Comparison of ENCODE assay signal across 29 mouse cellular contexts in genomic region chr10:121858086-121858485, GRCm38 (mm10).
A peak's percentile ranks its signal among the peaks of the same experiment; 100 is the strongest.
DNase-seq lines count a peak whose midpoint lies in the region; ATAC-seq and TF ChIP-seq lines count a peak whose summit lies in the region.
"Had no signal": no experiment of that assay in that cellular context is flagged by ENCODE, and none has a peak within 500 bp of the region (broad histone marks: within the 10 kb centered on the region; RNA-seq: fewer than 3 reads in every experiment).

No protein-coding gene starts in this region.

- H3K4me3 ChIP-seq in forebrain, postnatal 0 days (ENCODE audit: low read depth, low read length): no peak overlapping the region
- no peak overlapping the region for H3K4me3 ChIP-seq in forebrain, embryonic 15.5 days
- H3K4me3 ChIP-seq in layer of hippocampus, adult 2 months: no peak overlapping the region
- H3K4me3 ChIP-seq: embryonic facial prominence, embryonic 12.5 days; embryonic facial prominence, embryonic 15.5 days; heart, adult 2 months; heart, embryonic 10.5 days; heart, embryonic 13.5 days had no signal

- 0 out of 2 replicates have a peak overlapping the region, but pooled peaks have one; percentile 30 for H3K27ac ChIP-seq in forebrain, postnatal 0 days (ENCODE audit: low read depth, low read length)
- H3K27ac ChIP-seq in forebrain, embryonic 15.5 days (replicated peaks): no peak overlapping the region
- H3K27ac ChIP-seq in layer of hippocampus, adult 2 months: peak overlapping the region; percentile 71
- H3K27ac ChIP-seq: embryonic facial prominence, embryonic 12.5 days; embryonic facial prominence, embryonic 15.5 days; heart, adult 2 months; heart, embryonic 10.5 days; heart, embryonic 13.5 days; hindbrain, embryonic 14.5 days; hindbrain, postnatal 0 days had no signal

- ATAC-seq in forebrain, postnatal 0 days: no peak
- ATAC-seq in forebrain, embryonic 15.5 days (replicated peaks): no peak
- ATAC-seq: activated CD4-positive, CD25-positive, alpha-beta regulatory T cell, adult 4 months; forebrain, embryonic 14.5 days; hindbrain, postnatal 0 days; inflammation-experienced regulatory T-cells, adult 6 months; intestine, embryonic 16.5 days had no signal

- no peaks in the 10 kb centered on the region for H3K9me3 ChIP-seq in forebrain, postnatal 0 days (ENCODE audit: low read length)
- H3K9me3 ChIP-seq in forebrain, embryonic 15.5 days: no peaks in the 10 kb centered on the region
- H3K9me3 ChIP-seq: embryonic facial prominence, embryonic 12.5 days; embryonic facial prominence, embryonic 15.5 days; heart, embryonic 10.5 days had no signal

- H3K4me2 ChIP-seq in forebrain, postnatal 0 days (ENCODE audit: low read depth): no peak overlapping the region
- no peak overlapping the region for H3K4me2 ChIP-seq in forebrain, embryonic 15.5 days (replicated peaks)
- H3K4me2 ChIP-seq: embryonic facial prominence, embryonic 12.5 days; embryonic facial prominence, embryonic 15.5 days; heart, embryonic 13.5 days; hindbrain, embryonic 14.5 days had no signal

- no peaks in the 10 kb centered on the region for H3K27me3 ChIP-seq in forebrain, postnatal 0 days (ENCODE audit: insufficient read depth, low read length)
- H3K27me3 ChIP-seq in forebrain, embryonic 15.5 days: no peaks in the 10 kb centered on the region
- H3K27me3 ChIP-seq: CH12.LX; embryonic facial prominence, embryonic 12.5 days; embryonic facial prominence, embryonic 15.5 days; heart, embryonic 13.5 days had no signal

- TF ChIP-seq CTCF in forebrain, postnatal 0 days (IDR thresholded peaks at IDR 0.05; ENCODE audit: low read depth): no peak
- no peak for TF ChIP-seq CTCF in layer of hippocampus, adult 2 months (conservative IDR thresholded peaks at IDR 0.05)

- no peak overlapping the region for H3K9ac ChIP-seq in forebrain, postnatal 0 days
- H3K9ac ChIP-seq in forebrain, embryonic 15.5 days (replicated peaks): no peak overlapping the region
- H3K9ac ChIP-seq: embryonic facial prominence, embryonic 12.5 days; embryonic facial prominence, embryonic 15.5 days; heart, embryonic 13.5 days; hindbrain, embryonic 14.5 days had no signal

- 0 out of 2 replicates have a peak, but pooled peaks cover 2% of the 10 kb centered on the region for H3K4me1 ChIP-seq in forebrain, postnatal 0 days (ENCODE audit: insufficient read depth)
- H3K4me1 ChIP-seq in forebrain, embryonic 15.5 days: peaks cover 17% of the 10 kb centered on the region

- peaks cover 16% of the 10 kb centered on the region for H3K36me3 ChIP-seq in forebrain, postnatal 0 days (ENCODE audit: insufficient read depth)
- no peaks in the 10 kb centered on the region for H3K36me3 ChIP-seq in forebrain, embryonic 15.5 days
- H3K36me3 ChIP-seq: embryonic facial prominence, embryonic 12.5 days; G1E had no signal

- peak; percentile 3 for DNase-seq in adrenal gland, adult 8-10 months
- DNase-seq in adrenal gland, postnatal 4 days (ENCODE audit: low spot score in 2 of 2): no peak
- no peak for DNase-seq in forebrain, postnatal 0 days
- DNase-seq in layer of hippocampus, adult 2 months (ENCODE audit: low spot score in 2 of 2): no peak
- DNase-seq in layer of hippocampus, adult 9-11 months: no peak
- DNase-seq in NIH3T3 (ENCODE audit: low read depth): peak; percentile 50
- DNase-seq: B cell, adult 2 months; cerebellum, adult 11-12 months; cerebellum, adult 8-10 months; cerebellum, postnatal 25 days; gastrocnemius, postnatal 10 days; gastrocnemius, postnatal 36 days; heart, adult 2 months; heart, postnatal 14 days; heart, postnatal 4 days; kidney, adult 18-20 months had no signal

- WGBS in forebrain, postnatal 0 days: 86% methylated on average over 1 of the region's 1 CpGs
- WGBS in forebrain, embryonic 15.5 days: 84% methylated on average over 1 of the region's 1 CpGs

Comparison
In these comparisons a context has a peak if more than half of its experiments do, and no peak if none do; other contexts are left out.
1. DNase-seq: peak in adrenal gland, adult 8-10 months (single experiment) and NIH3T3 (single experiment); none in adrenal gland, postnatal 4 days (0 of 2), forebrain, postnatal 0 days (single experiment), layer of hippocampus, adult 2 months (0 of 2) and layer of hippocampus, adult 9-11 months (single experiment).